Mouse (Mus musculus): Measurements from ENCODE around the gene Eps15l1. TPM values are rescaled to one million over a fixed set of nuclear protein-coding genes. Genes with fewer than 3 reads are reported as not detected.

The Eps15l1 gene
- total and polyA plus RNA-seq, 2 experiments from 2014 or later = 48.8 to 62.9 TPM

DNA sequence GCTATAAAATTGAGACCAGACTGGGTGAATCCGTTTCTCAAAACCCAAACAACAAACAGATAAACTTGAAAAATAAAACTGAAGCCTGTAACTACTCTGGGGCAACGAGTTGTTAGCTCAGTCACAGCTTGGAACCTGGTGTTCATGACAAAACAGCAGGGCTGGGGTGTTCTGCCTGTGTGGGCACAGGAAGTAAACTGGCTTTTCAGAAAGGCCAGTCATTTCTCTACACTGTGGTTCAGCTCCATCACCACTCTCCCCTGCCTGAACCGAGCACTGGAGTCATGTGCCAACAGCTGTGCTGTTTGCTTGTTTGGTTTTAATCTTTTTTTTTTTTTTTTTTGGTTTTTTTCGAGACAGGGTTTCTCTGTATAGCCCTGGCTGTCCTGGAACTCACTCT, 77.5 kb downstream of the Eps15l1 start:
- 84% methylated on average over 4 of the region's 4 CpGs for WGBS
- peaks cover 81% of the 10 kb centered on the region for H3K36me3 ChIP-seq (ENCODE audit: insufficient read depth)

DNA sequence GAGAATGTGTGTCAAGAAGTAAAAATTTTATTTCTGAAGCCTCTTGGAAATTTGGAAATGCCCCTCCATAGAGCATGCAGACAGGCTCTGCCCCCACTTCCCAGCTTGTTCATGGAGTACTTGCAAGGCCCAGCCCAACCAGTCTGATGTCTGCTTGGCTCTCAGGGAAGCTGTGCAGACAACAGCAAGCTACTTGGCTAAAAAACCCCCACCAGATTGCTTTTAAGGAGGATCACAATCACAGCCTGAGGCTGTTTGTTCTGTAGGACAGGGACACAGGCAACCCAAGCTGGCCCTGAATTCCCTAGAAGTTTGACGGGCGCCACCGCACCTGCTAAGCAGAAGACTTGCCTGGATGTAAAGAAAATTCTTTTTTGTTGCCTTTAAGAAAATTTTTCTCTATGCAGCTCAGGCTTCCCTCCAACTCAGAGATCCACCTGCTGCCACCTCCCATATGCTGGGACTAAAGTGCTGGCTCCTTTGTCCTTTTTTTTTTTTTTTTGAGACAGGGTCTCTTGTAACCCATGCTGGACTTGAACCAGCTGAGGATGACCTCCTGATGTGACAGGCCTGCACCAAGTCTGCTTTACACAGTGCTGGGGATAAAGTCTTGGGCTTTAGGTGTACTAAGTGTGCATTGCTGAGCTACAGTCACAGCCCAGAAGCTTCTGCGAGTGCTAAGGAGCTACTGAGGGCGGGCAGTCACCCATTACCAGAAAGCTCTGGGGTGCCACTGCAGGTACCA, 78.5 kb downstream of the Eps15l1 start:
- Histone ChIP-seq H3K9me3 (ENCODE audit: low read length) (no peaks in the 10 kb centered on the region), H3K36me3 (ENCODE audit: insufficient read depth) (peaks cover 82% of the 10 kb centered on the region), H3K4me2 (ENCODE audit: low read depth) (no peak overlapping the region), H3K27me3 (ENCODE audit: insufficient read depth, low read length) (no peaks in the 10 kb centered on the region), H3K4me3 (ENCODE audit: low read depth, low read length) (no peak overlapping the region), H3K9ac (no peak overlapping the region), H3K4me1 (ENCODE audit: insufficient read depth) (no peaks in the 10 kb centered on the region), H3K27ac (ENCODE audit: low read depth, low read length) (peak overlapping the region; percentile 50)
- DNase-seq (peak; percentile 27), ATAC-seq (peak; percentile 61)
- WGBS = 84% methylated on average over 5 of the region's 5 CpGs
- no peak for TF ChIP-seq CTCF (IDR thresholded peaks at IDR 0.05; ENCODE audit: low read depth)

More for the DNA sequence above, 77.5 kb downstream of the Eps15l1 start:
- H3K4me2 ChIP-seq (ENCODE audit: low read depth) = no peak overlapping the region
- no peak overlapping the region for H3K27ac ChIP-seq (ENCODE audit: low read depth, low read length)
- no peaks in the 10 kb centered on the region for H3K4me1 ChIP-seq (ENCODE audit: insufficient read depth)
- no peak overlapping the region for H3K9ac ChIP-seq
- no peak for TF ChIP-seq CTCF (IDR thresholded peaks at IDR 0.05; ENCODE audit: low read depth)
- ATAC-seq (no peak), DNase-seq (no peak)
- H3K27me3 ChIP-seq (ENCODE audit: insufficient read depth, low read length) = no peaks in the 10 kb centered on the region
- no peaks in the 10 kb centered on the region for H3K9me3 ChIP-seq (ENCODE audit: low read length)
- no peak overlapping the region for H3K4me3 ChIP-seq (ENCODE audit: low read depth, low read length)

DNA sequence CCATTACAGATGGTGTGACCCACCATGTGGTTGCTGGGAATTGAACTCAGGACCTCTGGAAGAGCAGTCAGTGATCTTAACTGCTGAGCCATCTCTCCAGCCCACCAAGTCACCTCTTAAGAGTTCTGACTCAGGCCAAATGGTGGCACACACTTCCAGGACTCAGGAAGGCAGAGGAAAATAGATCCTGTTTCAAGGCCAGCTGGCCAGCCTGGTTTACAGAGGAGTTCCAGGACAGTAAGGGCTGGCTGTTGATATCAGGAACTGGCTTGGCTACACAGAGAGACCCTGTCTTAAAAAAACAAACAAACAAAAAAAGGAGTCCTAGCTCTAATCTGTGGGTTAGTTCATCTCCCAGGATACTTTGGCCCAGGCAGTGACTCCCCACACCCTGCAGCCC, 84.2 kb downstream of the Eps15l1 start:
- no peaks in the 10 kb centered on the region for H3K9me3 ChIP-seq (ENCODE audit: low read length)
- no peak overlapping the region for H3K27ac ChIP-seq (ENCODE audit: low read depth, low read length)
- ATAC-seq (no peak), DNase-seq (no peak)
- H3K4me2 ChIP-seq (ENCODE audit: low read depth) = no peak overlapping the region
- H3K27me3 ChIP-seq (ENCODE audit: insufficient read depth, low read length) = no peaks in the 10 kb centered on the region
- H3K9ac ChIP-seq = no peak overlapping the region
- H3K4me3 ChIP-seq (ENCODE audit: low read depth, low read length) = no peak overlapping the region
- H3K4me1 ChIP-seq (ENCODE audit: insufficient read depth) = no peaks in the 10 kb centered on the region
- TF ChIP-seq CTCF (IDR thresholded peaks at IDR 0.05; ENCODE audit: low read depth) = no peak
- H3K36me3 ChIP-seq (ENCODE audit: insufficient read depth) = peaks cover 76% of the 10 kb centered on the region

DNA sequence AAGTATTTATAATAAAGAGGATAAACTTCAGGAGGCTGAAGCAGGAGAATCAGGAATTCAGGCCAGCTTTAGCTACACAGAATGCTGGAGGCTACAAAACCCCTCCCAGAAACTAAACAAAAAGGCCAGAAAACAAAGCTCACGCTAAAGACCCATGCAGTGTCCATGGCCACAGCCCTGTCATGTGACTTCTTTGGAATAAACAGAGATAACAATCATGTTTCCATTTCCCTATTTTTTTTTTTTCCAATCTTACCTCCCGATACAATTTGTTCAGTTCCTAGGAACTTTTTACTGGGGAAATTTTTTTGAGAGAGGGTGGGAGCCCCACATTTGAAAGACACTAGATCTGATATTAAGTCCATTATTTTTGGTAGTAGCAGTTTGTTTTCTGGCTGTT, 85.0 kb downstream of the Eps15l1 start:
- Histone ChIP-seq H3K4me3 (ENCODE audit: low read depth, low read length) (no peak overlapping the region), H3K27ac (ENCODE audit: low read depth, low read length) (no peak overlapping the region), H3K9ac (no peak overlapping the region), H3K9me3 (ENCODE audit: low read length) (no peaks in the 10 kb centered on the region), H3K4me2 (ENCODE audit: low read depth) (no peak overlapping the region), H3K4me1 (ENCODE audit: insufficient read depth) (no peaks in the 10 kb centered on the region), H3K27me3 (ENCODE audit: insufficient read depth, low read length) (no peaks in the 10 kb centered on the region), H3K36me3 (ENCODE audit: insufficient read depth) (peaks cover 69% of the 10 kb centered on the region)
- 85% methylated on average over 2 of the region's 2 CpGs for WGBS
- DNase-seq (no peak), ATAC-seq (no peak)
- no peak for TF ChIP-seq CTCF (IDR thresholded peaks at IDR 0.05; ENCODE audit: low read depth)

DNA sequence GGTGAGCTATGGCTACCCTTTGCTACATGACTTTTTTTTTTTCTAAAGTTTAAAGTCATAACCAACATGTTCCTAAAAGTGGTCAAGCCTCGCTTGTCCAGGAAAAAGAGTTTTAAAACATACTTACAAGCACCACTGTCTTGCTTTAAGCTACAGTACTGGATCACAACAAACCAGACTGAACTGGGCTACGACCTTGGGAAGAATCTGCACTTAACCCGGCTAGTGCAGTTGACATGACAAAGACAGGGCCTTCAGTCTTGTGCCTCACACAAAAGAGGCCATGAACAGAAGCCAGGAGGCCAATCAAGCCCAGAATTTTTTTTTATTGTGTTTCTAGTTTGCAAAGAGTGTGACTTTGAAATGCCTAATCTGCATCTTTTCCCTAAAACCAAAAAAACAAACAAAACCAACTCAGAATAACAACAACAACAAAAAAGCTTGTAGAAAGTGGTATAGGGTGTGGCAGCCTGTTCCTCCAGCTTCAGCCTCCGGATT, 87.1 kb downstream of the Eps15l1 start:
- peaks cover 50% of the 10 kb centered on the region for H3K36me3 ChIP-seq (ENCODE audit: insufficient read depth)
- no peak overlapping the region for H3K4me3 ChIP-seq (ENCODE audit: low read depth, low read length)
- TF ChIP-seq CTCF (IDR thresholded peaks at IDR 0.05; ENCODE audit: low read depth) = no peak
- no peak overlapping the region for H3K9ac ChIP-seq
- H3K27ac ChIP-seq (ENCODE audit: low read depth, low read length) = no peak overlapping the region
- DNase-seq (no peak), ATAC-seq (no peak)
- H3K9me3 ChIP-seq (ENCODE audit: low read length) = no peaks in the 10 kb centered on the region
- H3K4me1 ChIP-seq (ENCODE audit: insufficient read depth) = no peaks in the 10 kb centered on the region
- no peaks in the 10 kb centered on the region for H3K27me3 ChIP-seq (ENCODE audit: insufficient read depth, low read length)
- no peak overlapping the region for H3K4me2 ChIP-seq (ENCODE audit: low read depth)
- 70% methylated on average over 4 of the region's 4 CpGs for WGBS

DNA sequence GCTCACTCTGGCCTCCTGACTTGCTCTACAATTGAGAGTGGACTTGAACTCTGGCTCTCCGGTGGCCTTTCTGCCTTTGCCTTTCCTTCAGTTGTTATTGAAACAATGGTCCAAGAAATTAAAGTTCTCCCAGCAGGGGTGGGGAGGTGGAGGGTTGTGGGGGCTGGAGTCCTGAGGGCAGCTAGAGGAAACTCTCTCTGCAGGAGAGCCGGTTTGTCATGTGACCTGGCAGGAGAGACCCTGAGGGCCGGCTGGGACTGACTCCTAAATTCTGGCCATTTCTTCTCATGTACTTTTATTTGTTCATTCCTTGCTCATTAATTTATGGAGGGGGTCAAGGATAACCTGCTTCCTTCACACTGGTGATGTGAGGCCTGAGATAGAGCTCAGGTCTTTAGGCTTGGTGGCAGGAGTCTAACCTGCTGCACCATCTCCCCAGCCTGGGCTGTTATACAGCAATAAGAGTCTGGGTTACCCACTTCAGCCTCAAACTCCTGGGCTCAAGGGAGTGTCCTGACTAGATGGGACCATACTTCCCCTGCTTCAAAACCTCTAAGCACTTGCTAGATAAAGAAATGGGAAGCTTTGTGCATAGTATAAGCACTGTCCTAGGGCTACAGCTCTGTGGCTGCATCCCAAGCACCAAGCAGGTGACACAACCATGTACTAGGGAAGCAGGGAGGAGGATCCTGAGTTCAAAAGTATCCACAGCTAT, 87.7 kb downstream of the Eps15l1 start:
- Histone ChIP-seq H3K27me3 (ENCODE audit: insufficient read depth, low read length) (no peaks in the 10 kb centered on the region), H3K9me3 (ENCODE audit: low read length) (no peaks in the 10 kb centered on the region), H3K4me2 (ENCODE audit: low read depth) (no peak overlapping the region), H3K9ac (no peak overlapping the region), H3K27ac (ENCODE audit: low read depth, low read length) (no peak overlapping the region), H3K36me3 (ENCODE audit: insufficient read depth) (peaks cover 44% of the 10 kb centered on the region), H3K4me3 (ENCODE audit: low read depth, low read length) (no peak overlapping the region), H3K4me1 (ENCODE audit: insufficient read depth) (no peaks in the 10 kb centered on the region)
- no peak for TF ChIP-seq CTCF (IDR thresholded peaks at IDR 0.05; ENCODE audit: low read depth)
- WGBS = 51% methylated on average over 3 of the region's 3 CpGs
- ATAC-seq (no peak), DNase-seq (no peak)

DNA sequence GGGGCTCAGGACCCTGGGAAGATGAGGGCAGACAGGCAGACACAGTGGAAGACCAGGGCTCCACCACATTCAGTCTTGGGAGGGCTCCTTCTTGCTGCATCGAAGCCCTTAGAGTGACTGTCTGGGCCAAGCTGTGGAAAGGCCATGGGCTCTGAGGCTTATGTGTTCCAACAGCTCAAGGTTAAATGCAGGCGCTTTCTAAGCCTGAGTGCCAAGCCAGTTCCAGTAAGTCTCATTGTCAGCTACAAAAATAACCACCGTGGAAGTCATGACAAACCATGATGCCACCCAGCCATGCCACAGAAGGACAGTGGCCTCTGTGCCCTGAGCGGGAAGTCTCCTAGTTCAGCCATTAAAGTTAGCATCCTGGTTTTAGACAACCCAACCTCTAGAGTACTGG, 89.6 kb downstream of the Eps15l1 start:
- ATAC-seq = no peak
- no peaks in the 10 kb centered on the region for H3K27me3 ChIP-seq (ENCODE audit: insufficient read depth, low read length)
- DNase-seq = no peak
- TF ChIP-seq CTCF (IDR thresholded peaks at IDR 0.05; ENCODE audit: low read depth) = no peak
- no peak overlapping the region for H3K9ac ChIP-seq
- 90% methylated on average over 4 of the region's 4 CpGs for WGBS
- no peak overlapping the region for H3K27ac ChIP-seq (ENCODE audit: low read depth, low read length)
- H3K4me1 ChIP-seq (ENCODE audit: insufficient read depth) = no peaks in the 10 kb centered on the region
- no peak overlapping the region for H3K4me2 ChIP-seq (ENCODE audit: low read depth)
- no peak overlapping the region for H3K4me3 ChIP-seq (ENCODE audit: low read depth, low read length)
- no peaks in the 10 kb centered on the region for H3K9me3 ChIP-seq (ENCODE audit: low read length)
- peaks cover 27% of the 10 kb centered on the region for H3K36me3 ChIP-seq (ENCODE audit: insufficient read depth)
